Mouse (Mus musculus) heart, embryonic 13.5 days (tissue): ENCODE data around the gene Shisa9. TPM values are rescaled to one million over a fixed set of nuclear protein-coding genes. Genes with fewer than 3 reads are reported as not detected.

Source experiments
- ATAC-seq: fragments of 200-750 bp; cut with Nextera tagmentation; 2 replicates; pipeline ENCODE4 v1.8.0; 2017; ENCODE audit warnings: moderate TSS enrichment; ENCODE audit not compliant: insufficient number of reproducible peaks, low FRiP score, low TSS enrichment; ENCODE audit errors: extremely low read depth
- H3K27ac ChIP-seq: fragments of 300-500 bp; sonication (generic); replicated peaks from 2 replicates; pipeline ENCODE4 v1.5.1; 2015; ENCODE audit warnings: moderate library complexity, mild to moderate bottlenecking, inconsistent platforms
- H3K27me3 ChIP-seq: fragments of 300-500 bp; sonication (generic); replicated peaks from 2 replicates; pipeline ENCODE4 v1.6.1; 2015; ENCODE audit warnings: mild to moderate bottlenecking, inconsistent platforms
- H3K36me3 ChIP-seq: fragments of 300-500 bp; sonication (generic); 2 replicates; pipeline ENCODE4 v1.6.1; 2015; ENCODE audit warnings: mild to moderate bottlenecking, inconsistent platforms
- H3K4me1 ChIP-seq: fragments of 300-500 bp; sonication (generic); 2 replicates; pipeline ENCODE4 v1.6.1; 2015; ENCODE audit warnings: inconsistent platforms
- H3K4me2 ChIP-seq: fragments of 300-500 bp; sonication (generic); 2 replicates; pipeline ENCODE4 v1.6.1; 2015; ENCODE audit warnings: inconsistent platforms, mild to moderate bottlenecking, moderate library complexity
- H3K4me3 ChIP-seq: fragments of 300-500 bp; sonication (generic); 2 replicates; pipeline ENCODE4 v1.5.1; 2015; ENCODE audit warnings: moderate library complexity, mild to moderate bottlenecking, inconsistent platforms
- H3K9ac ChIP-seq: fragments of 300-500 bp; sonication (generic); 2 replicates; pipeline ENCODE4 v1.6.1; 2015; ENCODE audit warnings: inconsistent platforms, mild to moderate bottlenecking, moderate library complexity
- H3K9me3 ChIP-seq: fragments of 300-500 bp; sonication (generic); 2 replicates; pipeline ENCODE4 v1.6.1; 2016; ENCODE audit warnings: inconsistent platforms
- WGBS: fragments of 180-500 bp; shearing (Covaris S2); methylation state at CpG from one replicate; pipeline ENCODE4 v1.1.7; 2015; ENCODE audit warnings: mixed read lengths; 5-methylcytosine and 5-hydroxymethylcytosine counted together
- polyA plus RNA-seq: library from polyadenylated mRNA; unstranded; fragments of >200 nt; fragmentation: Nextera tagmentation; extraction: Ambion mirVana; gene quantifications from 2 replicates; pipeline ENCODE4 v1.2.1, GENCODE M21; 2015

The Shisa9 gene
- polyA plus RNA-seq, 1 experiment from 2014 or later: 1.5 TPM

DNA sequence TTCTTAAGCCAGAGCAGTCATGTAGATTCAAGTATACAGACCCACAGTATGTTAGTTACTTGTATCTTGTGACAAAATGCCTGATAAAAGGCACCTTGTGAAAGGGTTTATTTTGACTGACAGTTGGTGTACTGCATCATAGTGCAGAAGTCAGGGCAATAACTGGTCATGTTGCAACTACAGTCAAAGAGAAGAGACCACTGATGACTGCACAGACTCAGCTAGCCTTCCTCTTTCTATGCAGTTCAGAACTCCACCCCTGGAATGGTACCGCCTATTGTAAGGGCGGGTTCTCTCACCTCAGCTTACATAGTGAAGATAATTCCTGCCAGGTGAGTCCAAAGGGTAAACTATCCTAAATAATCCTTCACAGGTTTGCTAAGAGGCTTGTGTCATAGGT, 239.6 kb downstream of the Shisa9 start:
- WGBS: 80% methylated on average over 2 of the region's 2 CpGs
- H3K4me1 ChIP-seq: no peaks in the 10 kb centered on the region
- no peak overlapping the region for H3K4me3 ChIP-seq
- no peaks in the 10 kb centered on the region for H3K36me3 ChIP-seq
- H3K9me3 ChIP-seq: no peaks in the 10 kb centered on the region
- no peak overlapping the region for H3K4me2 ChIP-seq
- H3K27ac ChIP-seq: no peak overlapping the region
- no peak for ATAC-seq
- H3K27me3 ChIP-seq: no peaks in the 10 kb centered on the region
- no peak overlapping the region for H3K9ac ChIP-seq

GRCm38 (mm10) chr16:12226937-12227336, 243.0 kb downstream of the Shisa9 start:
- Histone ChIP-seq H3K4me3 (no peak overlapping the region), H3K27me3 (no peaks in the 10 kb centered on the region), H3K4me1 (no peaks in the 10 kb centered on the region), H3K9ac (no peak overlapping the region), H3K27ac (no peak overlapping the region), H3K36me3 (no peaks in the 10 kb centered on the region), H3K4me2 (no peak overlapping the region), H3K9me3 (no peaks in the 10 kb centered on the region)
- ATAC-seq: no peak
- WGBS: 59% methylated on average over 3 of the region's 3 CpGs

DNA sequence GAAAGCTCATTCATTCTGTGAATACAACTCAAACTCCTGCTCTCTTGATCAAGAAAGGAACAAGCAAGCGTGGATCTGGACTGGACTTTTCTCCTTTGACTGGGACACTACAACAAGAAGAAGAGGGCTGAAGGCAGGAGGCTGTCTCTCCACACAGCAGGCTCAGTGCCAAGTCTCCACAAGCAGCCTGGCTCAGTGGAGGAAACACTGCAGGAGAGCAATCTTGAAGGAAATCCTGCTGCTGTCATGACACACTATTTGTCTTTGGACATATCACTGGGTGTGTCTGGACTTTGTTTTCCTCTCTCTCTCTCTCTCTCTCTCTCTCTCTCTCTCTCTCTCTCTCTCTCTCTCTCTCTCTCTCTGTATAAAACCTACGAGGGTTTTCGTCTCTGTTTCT, 249.4 kb downstream of the Shisa9 start:
- Histone ChIP-seq H3K27me3 (no peaks in the 10 kb centered on the region), H3K4me2 (no peak overlapping the region), H3K4me3 (no peak overlapping the region), H3K9ac (no peak overlapping the region), H3K9me3 (no peaks in the 10 kb centered on the region), H3K27ac (no peak overlapping the region), H3K4me1 (peaks cover 8% of the 10 kb centered on the region; the same call in 1 of the 2 replicates), H3K36me3 (no peaks in the 10 kb centered on the region)
- 46% methylated on average over 3 of the region's 3 CpGs for WGBS
- ATAC-seq: no peak

DNA sequence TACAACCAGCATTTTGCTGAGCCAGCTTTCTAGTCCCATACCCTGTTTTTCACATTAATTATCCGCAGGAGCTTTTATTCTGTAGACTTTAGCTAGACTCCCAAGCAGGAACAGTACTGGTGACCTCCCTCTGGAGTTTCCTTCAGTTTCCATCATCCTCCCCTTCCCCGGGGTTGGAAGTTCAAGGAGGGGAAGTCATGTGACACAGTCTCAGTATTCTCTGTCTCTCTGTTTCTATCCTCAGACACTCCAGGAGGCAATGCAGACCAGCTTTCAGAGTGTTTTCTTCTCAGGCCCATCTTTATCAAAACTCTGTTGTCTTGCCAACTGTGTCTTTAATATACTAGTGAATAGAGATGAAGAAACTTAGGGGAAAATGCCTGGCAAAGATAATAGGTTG, 250.4 kb downstream of the Shisa9 start:
- peak overlapping the region; percentile 3; the same call in 1 of the 2 replicates for H3K27ac ChIP-seq
- no peak overlapping the region for H3K9ac ChIP-seq
- no peak overlapping the region for H3K4me2 ChIP-seq
- WGBS: 50% methylated on average over 2 of the region's 2 CpGs
- H3K4me1 ChIP-seq: peaks cover 8% of the 10 kb centered on the region; the same call in 1 of the 2 replicates
- H3K27me3 ChIP-seq: no peaks in the 10 kb centered on the region
- ATAC-seq: peak; percentile 31; the same call in 1 of the 2 replicates
- no peaks in the 10 kb centered on the region for H3K9me3 ChIP-seq
- no peaks in the 10 kb centered on the region for H3K36me3 ChIP-seq
- H3K4me3 ChIP-seq: no peak overlapping the region

DNA sequence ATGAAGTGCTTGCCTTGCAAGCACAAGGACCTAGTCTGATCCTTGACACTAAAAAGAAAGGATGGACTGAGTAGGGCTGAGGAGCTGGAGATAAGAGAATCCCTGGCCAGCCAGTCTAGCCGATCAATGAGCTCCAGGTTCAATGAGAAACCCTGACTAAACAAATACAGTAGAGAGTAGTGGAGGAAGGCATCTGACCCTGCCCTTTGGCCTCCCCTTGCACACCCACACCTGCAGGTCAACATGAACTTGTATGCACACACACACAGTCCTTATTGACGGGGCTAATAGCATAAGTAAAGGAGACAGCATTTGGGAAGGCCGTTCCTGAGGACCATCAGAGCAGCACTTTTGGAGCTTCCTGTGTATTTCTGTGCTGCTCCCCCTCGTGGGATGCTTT, 254.7 kb downstream of the Shisa9 start:
- 69% methylated on average over 4 of the region's 4 CpGs for WGBS
- Histone ChIP-seq H3K4me3 (no peak overlapping the region), H3K4me1 (peaks cover 4% of the 10 kb centered on the region; the same call in 1 of the 2 replicates), H3K9me3 (no peaks in the 10 kb centered on the region), H3K4me2 (no peak overlapping the region), H3K27me3 (no peaks in the 10 kb centered on the region), H3K27ac (no peak overlapping the region), H3K9ac (no peak overlapping the region), H3K36me3 (no peaks in the 10 kb centered on the region)
- ATAC-seq: no peak

DNA sequence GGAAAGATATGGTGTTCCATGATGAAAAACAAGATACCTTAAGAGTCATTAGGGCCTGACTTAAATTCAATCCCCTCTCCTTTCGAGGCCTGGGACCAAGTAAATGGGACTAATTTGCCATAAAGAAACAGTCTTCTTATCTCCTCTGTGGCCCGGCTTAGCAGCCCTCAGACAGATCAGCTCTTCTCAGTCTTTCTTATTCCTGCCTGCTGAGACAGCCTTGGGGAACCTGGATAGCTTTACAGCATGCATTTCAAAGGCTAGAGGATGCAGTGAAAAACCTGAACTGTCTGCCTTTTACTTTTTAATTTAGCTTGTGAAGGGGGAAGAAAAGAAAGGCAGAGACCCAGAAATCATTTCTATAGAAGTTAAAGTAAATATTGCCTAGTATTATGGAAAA, 275.4 kb downstream of the Shisa9 start:
- 5% methylated on average over 2 of the region's 2 CpGs for WGBS
- Histone ChIP-seq H3K27ac (no peak overlapping the region), H3K4me3 (no peak overlapping the region), H3K9me3 (no peaks in the 10 kb centered on the region), H3K4me2 (no peak overlapping the region), H3K4me1 (no peaks in the 10 kb centered on the region), H3K36me3 (no peaks in the 10 kb centered on the region), H3K9ac (no peak overlapping the region), H3K27me3 (no peaks in the 10 kb centered on the region)
- ATAC-seq: no peak

GRCm38 (mm10) chr16:12265828-12266227, 281.9 kb downstream of the Shisa9 start:
- no peaks in the 10 kb centered on the region for H3K4me1 ChIP-seq

DNA sequence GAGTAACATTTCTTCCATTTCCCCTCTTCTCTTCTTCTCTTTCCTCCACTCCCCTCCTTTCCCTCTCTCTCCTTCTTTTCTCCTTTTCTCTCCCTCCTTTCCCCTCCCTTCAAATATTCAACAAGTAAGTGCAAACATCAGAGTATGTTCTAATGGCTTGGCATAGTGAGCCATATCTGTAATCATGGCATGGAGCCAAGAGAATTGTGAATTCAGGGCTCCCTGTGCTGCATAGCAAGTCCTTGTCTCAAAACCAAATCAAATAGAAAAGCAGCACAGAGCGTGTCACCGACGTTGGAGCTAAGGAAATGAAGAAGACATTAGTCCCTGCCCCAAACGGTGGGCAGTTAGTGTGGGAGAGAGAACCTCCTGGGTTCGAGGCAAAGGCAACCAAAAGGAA, 316.6 kb downstream of the Shisa9 start:
- Histone ChIP-seq H3K9me3 (no peaks in the 10 kb centered on the region), H3K4me1 (no peaks in the 10 kb centered on the region), H3K27ac (no peak overlapping the region), H3K9ac (no peak overlapping the region), H3K4me2 (no peak overlapping the region), H3K4me3 (no peak overlapping the region), H3K27me3 (no peaks in the 10 kb centered on the region), H3K36me3 (no peaks in the 10 kb centered on the region)
- WGBS: 57% methylated on average over 5 of the region's 5 CpGs
- ATAC-seq: no peak

More at GRCm38 (mm10) chr16:12265828-12266227, 281.9 kb downstream of the Shisa9 start:
- H3K27me3 ChIP-seq: no peaks in the 10 kb centered on the region
- ATAC-seq: no peak
- H3K4me2 ChIP-seq: no peak overlapping the region
- H3K9me3 ChIP-seq: no peaks in the 10 kb centered on the region
- H3K9ac ChIP-seq: no peak overlapping the region
- H3K36me3 ChIP-seq: no peaks in the 10 kb centered on the region
- WGBS: 83% methylated on average over 2 of the region's 2 CpGs
- H3K27ac ChIP-seq: no peak overlapping the region
- no peak overlapping the region for H3K4me3 ChIP-seq

DNA sequence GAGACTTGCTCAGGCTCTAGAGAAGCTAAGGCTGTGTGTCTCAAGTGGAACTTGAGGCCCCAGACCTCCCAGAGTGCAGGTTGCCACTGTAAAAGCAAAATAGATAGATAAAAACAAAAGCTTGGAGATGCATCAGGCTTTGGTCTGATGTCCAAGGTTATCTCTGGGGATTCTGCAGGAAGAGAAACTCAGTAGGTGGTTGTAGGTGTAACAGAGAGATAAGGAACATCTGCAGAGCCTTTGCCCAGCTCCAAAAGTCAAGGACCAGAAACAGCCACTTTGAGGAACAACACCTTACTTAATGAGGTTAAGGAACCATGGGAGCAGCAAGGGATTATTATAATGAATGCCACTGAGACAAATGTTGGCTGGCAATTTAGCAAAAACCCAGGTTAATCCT, 319.5 kb downstream of the Shisa9 start:
- Histone ChIP-seq H3K36me3 (no peaks in the 10 kb centered on the region), H3K4me2 (no peak overlapping the region)
- no peak for ATAC-seq

GRCm38 (mm10) chr16:12307318-12307965, 323.5 kb downstream of the Shisa9 start:
- Histone ChIP-seq H3K4me3 (no peak overlapping the region), H3K27ac (no peak overlapping the region), H3K9ac (no peak overlapping the region), H3K4me1 (no peaks in the 10 kb centered on the region), H3K4me2 (no peak overlapping the region), H3K27me3 (no peaks in the 10 kb centered on the region), H3K36me3 (no peaks in the 10 kb centered on the region), H3K9me3 (no peaks in the 10 kb centered on the region)
- 61% methylated on average over 3 of the region's 3 CpGs for WGBS
- ATAC-seq: no peak

More for the DNA sequence above, 319.5 kb downstream of the Shisa9 start:
- no peak overlapping the region for H3K4me3 ChIP-seq
- no peaks in the 10 kb centered on the region for H3K9me3 ChIP-seq
- H3K9ac ChIP-seq: no peak overlapping the region
- H3K27ac ChIP-seq: no peak overlapping the region
- H3K27me3 ChIP-seq: no peaks in the 10 kb centered on the region
- H3K4me1 ChIP-seq: no peaks in the 10 kb centered on the region

- Histone ChIP-seq H3K4me3 (no peak overlapping the region), H3K27me3 (no peaks in the 10 kb centered on the region), H3K9ac (no peak overlapping the region), H3K27ac (no peak overlapping the region), H3K4me2 (no peak overlapping the region), H3K9me3 (no peaks in the 10 kb centered on the region), H3K36me3 (no peaks in the 10 kb centered on the region), H3K4me1 (no peaks in the 10 kb centered on the region)
- no peak for ATAC-seq
Observed at GRCm38 (mm10) chr16:12309826-12310225, 325.9 kb downstream of the Shisa9 start.

GRCm38 (mm10) chr16:12315627-12316026, 331.7 kb downstream of the Shisa9 start:
- Histone ChIP-seq H3K27ac (no peak overlapping the region), H3K4me3 (no peak overlapping the region), H3K9me3 (no peaks in the 10 kb centered on the region), H3K36me3 (no peaks in the 10 kb centered on the region), H3K4me2 (no peak overlapping the region), H3K9ac (no peak overlapping the region), H3K27me3 (no peaks in the 10 kb centered on the region), H3K4me1 (no peaks in the 10 kb centered on the region)
- ATAC-seq: no peak
